Mouse (Mus musculus) thymus, adult 2 months (tissue): Measurements from ENCODE around the gene Xrra1. TPM values are rescaled to one million over a fixed set of nuclear protein-coding genes. Genes with fewer than 3 reads are reported as not detected.

Experiments
- DNase-seq: peaks from one replicate; pipeline ENCODE4 v3.0.0; 2021
- H3K27ac ChIP-seq: fragments of 200-500 bp; 2 replicates; pipeline ENCODE4 v1.5.1; 2012; ENCODE audit warnings: low read length, control low read depth; ENCODE audit not compliant: control insufficient read depth, insufficient read depth
- H3K27me3 ChIP-seq: fragments of 200-500 bp; 2 replicates; pipeline ENCODE4 v1.6.1; 2012; ENCODE audit warnings: mild to moderate bottlenecking, low read length, moderate library complexity, mixed read lengths; ENCODE audit not compliant: control insufficient read depth, insufficient read depth
- H3K36me3 ChIP-seq: fragments of 200-500 bp; 2 replicates; pipeline ENCODE4 v1.6.1; 2012; ENCODE audit warnings: mild to moderate bottlenecking, low read length, moderate library complexity; ENCODE audit not compliant: control insufficient read depth, insufficient read depth
- H3K4me1 ChIP-seq: fragments of 200-500 bp; replicated peaks from 2 replicates; pipeline ENCODE4 v1.6.1; 2012; ENCODE audit warnings: low read length; ENCODE audit not compliant: control insufficient read depth, insufficient read depth
- H3K4me3 ChIP-seq: fragments of 200-500 bp; 2 replicates; pipeline ENCODE4 v1.5.1; 2012; ENCODE audit warnings: mild to moderate bottlenecking, low read length, control low read depth, moderate library complexity; ENCODE audit not compliant: control insufficient read depth, insufficient read depth
- CTCF ChIP-seq: fragments of 200-500 bp; IDR thresholded peaks from 2 replicates; pipeline ENCODE4 v1.5.1; 2012; ENCODE audit warnings: mild to moderate bottlenecking, control low read depth, low read length, moderate library complexity, borderline replicate concordance; ENCODE audit not compliant: control insufficient read depth, poor library complexity, insufficient read depth; ENCODE audit errors: extremely low read depth
- POLR2A ChIP-seq: fragments of 200-500 bp; IDR thresholded peaks from 2 replicates; pipeline ENCODE4 v1.6.1; 2012; ENCODE audit warnings: mild to moderate bottlenecking, low read length, control low read depth, moderate library complexity; ENCODE audit not compliant: control insufficient read depth, poor library complexity, insufficient read depth; ENCODE audit errors: extremely low read depth
- WGBS: fragments of 180-500 bp; shearing (Covaris S2); methylation state at CpG from one replicate; pipeline ENCODE4 v1.1.7; 2018; 5-methylcytosine and 5-hydroxymethylcytosine counted together
- polyA plus RNA-seq: library from polyadenylated mRNA; depleted of rRNA; stranded (reverse); fragments of >200 nt; gene quantifications from 2 replicates; pipeline ENCODE4 v1.2.3, GENCODE M21; 2012

The Xrra1 gene
- polyA plus RNA-seq, 1 experiment, result 26.0 TPM

DNA sequence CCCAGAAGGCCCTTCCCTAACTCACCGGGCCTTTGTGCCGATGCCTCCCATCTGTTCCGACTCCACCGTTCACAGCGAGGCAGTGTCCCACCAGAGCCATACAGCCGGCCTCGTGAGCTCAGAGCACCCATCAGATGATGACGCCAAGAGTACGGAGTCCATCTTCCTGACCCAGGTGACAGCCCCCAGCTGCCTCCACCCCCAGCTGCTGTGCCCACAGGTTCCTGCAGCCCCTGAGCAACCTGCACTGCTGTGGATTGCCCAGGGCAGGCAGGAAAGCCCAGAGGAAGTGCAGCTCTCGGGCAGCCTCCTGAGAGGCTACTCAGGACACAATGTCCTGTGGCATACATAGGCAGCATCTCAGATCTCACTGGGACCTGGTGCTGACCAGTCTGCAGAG, 55.4 kb downstream of the Xrra1 start:
- TF ChIP-seq POLR2A, result no peak
- no peak for TF ChIP-seq CTCF
- DNase-seq, result no peak
- 86% methylated on average over 10 of the region's 10 CpGs for WGBS
- H3K4me3 ChIP-seq, result no peak overlapping the region
- no peaks in the 10 kb centered on the region for H3K27me3 ChIP-seq
- no peak overlapping the region for H3K27ac ChIP-seq
- no peaks in the 10 kb centered on the region for H3K36me3 ChIP-seq
- H3K4me1 ChIP-seq, result peaks cover 88% of the 10 kb centered on the region

DNA sequence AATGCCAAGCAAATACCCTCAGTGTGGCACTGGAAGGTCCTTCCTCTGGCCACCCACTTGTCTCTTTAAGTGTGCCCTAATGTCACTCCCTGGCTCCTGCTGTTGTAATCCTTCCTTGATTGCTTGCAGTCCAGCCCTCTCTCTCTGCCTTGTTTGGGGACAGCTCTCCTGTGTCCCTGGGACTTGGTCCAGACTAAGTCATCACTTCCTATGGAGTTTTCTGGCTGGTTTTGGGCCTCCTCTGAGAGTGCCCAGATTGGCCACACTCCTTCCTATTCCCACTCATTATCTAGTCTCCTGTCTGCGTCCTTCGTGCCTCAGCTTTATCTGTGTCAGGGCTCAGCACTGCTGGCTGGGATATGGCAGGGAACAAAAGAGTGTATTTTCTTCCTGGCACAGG, 56.6 kb downstream of the Xrra1 start:
- no peak for DNase-seq
- H3K4me3 ChIP-seq, result no peak overlapping the region
- no peaks in the 10 kb centered on the region for H3K27me3 ChIP-seq
- H3K27ac ChIP-seq, result no peak overlapping the region
- TF ChIP-seq CTCF, result no peak
- TF ChIP-seq POLR2A, result no peak
- no peaks in the 10 kb centered on the region for H3K36me3 ChIP-seq
- peaks cover 85% of the 10 kb centered on the region for H3K4me1 ChIP-seq
- WGBS, result 94% methylated on average over 2 of the region's 2 CpGs

DNA sequence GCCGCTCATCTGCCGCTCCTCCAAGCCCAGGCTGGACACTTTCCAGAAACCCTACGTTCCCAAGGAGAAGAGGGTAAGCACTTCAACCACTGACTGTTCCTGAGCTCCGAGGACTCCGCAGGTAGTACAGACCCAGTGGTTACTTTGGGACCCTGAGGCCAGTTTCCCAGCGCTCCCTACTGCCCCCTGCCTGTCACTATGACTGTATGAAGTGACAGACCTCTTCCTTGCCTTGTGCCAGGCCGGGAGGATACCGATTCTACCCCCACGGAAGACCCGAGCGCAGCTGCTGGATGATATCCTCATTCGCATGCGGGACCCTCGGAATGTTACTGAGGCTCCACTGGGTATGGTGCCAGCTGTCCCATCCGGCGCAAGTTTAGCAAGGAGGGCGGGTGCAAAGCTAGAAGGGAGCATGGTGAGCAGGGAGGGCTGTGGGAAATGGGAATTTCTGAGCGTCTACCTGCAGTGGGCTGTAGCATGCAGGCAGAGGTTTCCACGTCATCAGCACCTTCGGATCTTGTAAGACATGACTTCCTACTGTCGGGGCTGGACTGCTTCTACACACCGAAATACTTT, 57.9 kb downstream of the Xrra1 start:
- Histone ChIP-seq H3K27ac (peak overlapping the region; percentile 16), H3K4me3 (peak overlapping the region; percentile 54), H3K27me3 (no peaks in the 10 kb centered on the region), H3K36me3 (no peaks in the 10 kb centered on the region), H3K4me1 (peaks cover 77% of the 10 kb centered on the region)
- WGBS, result 14% methylated on average over 22 of the region's 22 CpGs
- DNase-seq, result peak; percentile 83
- TF ChIP-seq CTCF, result peak; percentile 80
- no peak for TF ChIP-seq POLR2A

DNA sequence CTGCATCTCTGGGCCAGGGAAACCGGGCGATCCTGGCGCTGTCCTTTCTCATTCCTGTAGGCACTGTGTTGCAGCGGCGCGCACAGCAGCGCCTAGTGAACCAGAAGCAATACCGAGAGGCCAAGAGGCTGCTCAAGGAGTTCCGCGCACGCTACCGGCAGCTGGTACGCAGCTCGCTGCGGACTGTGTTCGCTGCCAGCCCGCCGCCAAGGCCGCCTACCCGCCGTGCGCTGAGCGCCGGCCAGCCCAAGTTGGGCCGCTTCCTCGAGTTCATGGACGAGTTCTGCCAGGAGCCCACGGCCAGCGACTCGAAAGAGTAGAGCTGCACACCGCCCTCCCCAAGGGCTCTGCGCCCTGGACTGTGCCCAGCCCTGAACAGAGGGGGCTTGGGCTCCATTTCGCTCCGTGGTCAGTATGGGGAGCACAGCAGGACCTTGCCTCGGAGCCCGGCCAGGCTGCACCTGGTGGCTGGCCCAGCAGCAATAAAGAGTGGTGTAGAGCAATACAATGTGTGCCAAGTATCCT, 58.5 kb downstream of the Xrra1 start:
- H3K4me1 ChIP-seq, result peaks cover 71% of the 10 kb centered on the region
- WGBS, result 4% methylated on average over 36 of the region's 36 CpGs
- H3K27ac ChIP-seq, result peak overlapping the region; percentile 16
- H3K4me3 ChIP-seq, result peak overlapping the region; percentile 54
- no peaks in the 10 kb centered on the region for H3K27me3 ChIP-seq
- peak; percentile 51 for DNase-seq
- no peaks in the 10 kb centered on the region for H3K36me3 ChIP-seq
- TF ChIP-seq POLR2A, result peak; percentile 29; the same call in 1 of the 2 replicates
- TF ChIP-seq CTCF, result no peak; the same call in 1 of the 2 replicates

DNA sequence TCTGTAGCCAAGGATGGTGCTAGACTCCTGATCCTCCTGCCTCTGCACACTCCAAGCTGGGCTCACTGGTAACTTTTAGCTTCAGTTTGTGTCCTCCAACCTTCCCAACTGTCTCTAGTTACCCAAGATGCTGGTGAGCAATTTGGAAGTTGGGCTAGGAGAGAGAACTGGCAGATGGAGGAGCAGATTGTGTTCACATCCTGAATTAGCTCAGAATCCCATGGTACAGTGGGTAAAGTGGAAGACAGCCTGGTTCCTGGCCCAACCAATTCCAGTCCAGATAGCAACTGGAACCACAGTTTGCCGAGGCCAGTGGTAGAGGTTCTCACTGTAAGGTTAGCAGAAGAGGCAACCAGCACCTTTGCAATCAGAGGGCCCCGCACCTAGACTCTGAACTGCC, 60.2 kb downstream of the Xrra1 start:
- H3K27me3 ChIP-seq, result no peaks in the 10 kb centered on the region

DNA sequence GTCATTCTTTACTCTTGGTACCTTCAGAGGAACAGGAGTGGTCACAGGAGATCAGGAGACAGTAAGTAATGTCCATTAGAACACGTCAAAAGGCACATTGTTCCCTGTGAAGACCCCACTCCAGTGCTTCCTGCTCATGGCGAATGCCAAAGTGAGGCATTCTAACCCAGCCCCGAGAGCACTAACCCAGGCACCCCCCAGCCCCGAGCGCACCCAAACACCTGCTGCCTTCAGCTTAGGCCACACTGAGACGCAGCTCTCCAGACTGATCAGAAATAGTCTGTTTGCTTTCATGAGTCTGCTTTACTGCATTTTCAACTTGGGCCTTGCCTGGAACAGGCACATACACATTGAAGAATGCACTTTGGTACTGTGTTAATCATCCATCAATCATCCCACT, 61.1 kb downstream of the Xrra1 start:
- peak; percentile 65 for DNase-seq
- H3K27me3 ChIP-seq, result no peaks in the 10 kb centered on the region
- no peak overlapping the region for H3K4me3 ChIP-seq
- H3K36me3 ChIP-seq, result peaks cover 18% of the 10 kb centered on the region
- H3K27ac ChIP-seq, result no peak overlapping the region
- no peak for TF ChIP-seq CTCF
- 93% methylated on average over 6 of the region's 6 CpGs for WGBS
- peaks cover 45% of the 10 kb centered on the region for H3K4me1 ChIP-seq

More for the DNA sequence above, 60.2 kb downstream of the Xrra1 start:
- 98% methylated on average over 2 of the region's 2 CpGs for WGBS
- Histone ChIP-seq H3K36me3 (peaks cover 10% of the 10 kb centered on the region), H3K4me1 (peaks cover 53% of the 10 kb centered on the region), H3K4me3 (no peak overlapping the region), H3K27ac (no peak overlapping the region)
- DNase-seq, result no peak
- no peak for TF ChIP-seq CTCF
- TF ChIP-seq POLR2A, result no peak

DNA sequence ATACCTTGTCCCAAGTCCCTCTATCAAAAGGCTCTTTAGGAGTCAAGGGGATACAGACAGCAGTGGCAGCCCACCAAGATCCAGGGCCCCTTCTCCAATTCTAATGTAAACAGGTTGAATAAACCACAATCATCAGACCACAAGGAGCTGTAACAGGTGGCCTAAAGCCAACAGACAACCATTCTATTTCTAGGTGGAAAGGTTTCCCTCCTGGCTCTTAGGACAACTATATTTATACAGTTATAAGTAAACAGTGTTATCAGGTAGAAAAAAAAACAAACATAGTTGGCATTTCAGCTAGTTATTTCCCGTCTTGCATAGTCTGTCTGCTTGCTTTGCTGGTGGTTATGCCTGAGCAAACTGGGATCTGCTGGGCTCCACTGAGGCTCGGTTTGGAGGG, 61.5 kb downstream of the Xrra1 start:
- peaks cover 44% of the 10 kb centered on the region for H3K4me1 ChIP-seq
- no peak overlapping the region for H3K27ac ChIP-seq
- no peak overlapping the region for H3K4me3 ChIP-seq
- peaks cover 22% of the 10 kb centered on the region for H3K36me3 ChIP-seq
- 93% methylated on average over 2 of the region's 2 CpGs for WGBS
- H3K27me3 ChIP-seq, result no peaks in the 10 kb centered on the region
- no peak for DNase-seq
- no peak for TF ChIP-seq CTCF
- no peak for TF ChIP-seq POLR2A
